Mouse (Mus musculus): ENCODE results near the gene Hsd11b1.

DNA sequence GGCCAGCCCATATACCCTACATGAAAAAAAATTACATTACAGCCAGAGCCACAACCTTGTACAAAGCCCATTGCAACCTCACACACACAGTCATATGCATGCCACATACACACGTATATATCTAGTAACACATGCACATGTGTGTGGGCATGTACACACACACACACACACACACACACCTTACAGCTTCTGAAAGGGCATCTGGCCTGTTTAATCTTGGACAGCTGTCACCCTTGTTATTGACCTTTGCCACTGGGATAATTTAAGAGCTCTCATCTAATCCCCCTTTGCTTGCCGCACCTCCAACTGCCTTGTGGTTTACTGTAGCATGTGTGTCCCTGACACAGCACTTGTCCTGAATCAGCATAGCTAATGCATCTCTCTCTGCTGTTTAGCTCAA, 60.1 kb downstream of the Hsd11b1 start:
- TF ChIP-seq CTCF (IDR thresholded peaks at IDR 0.05; ENCODE audit: low read depth, low read length) (no peak), EP300 (IDR thresholded peaks at IDR 0.05; ENCODE audit: insufficient read depth, low read depth, low read length) (no peak)

All from ES-Bruce4 (cell line).